Mouse (Mus musculus) liver, embryonic 16.5 days (tissue): ENCODE measurements around the gene Pax3. TPM values are rescaled to one million over a fixed set of nuclear protein-coding genes. Genes with fewer than 3 reads are reported as not detected.
A peak's percentile ranks its signal among the peaks of the same experiment; 100 is the strongest.

ENCODE experiments used
- ATAC-seq: fragments of 200-750 bp; cut with Nextera tagmentation; 2 replicates; pipeline ENCODE4 v1.8.0; 2017; ENCODE audit warnings: low read depth, mild to moderate bottlenecking, moderate number of reproducible peaks, moderate library complexity
- H3K27ac ChIP-seq: fragments of 300-500 bp; sonication (generic); 2 replicates; pipeline ENCODE4 v1.5.1; 2014; ENCODE audit warnings: mild to moderate bottlenecking, low read length
- H3K27me3 ChIP-seq: fragments of 300-500 bp; sonication (generic); 2 replicates; pipeline ENCODE4 v1.6.1; 2014; ENCODE audit warnings: low read depth, low read length, mixed read lengths; ENCODE audit not compliant: control insufficient read depth, insufficient read depth
- H3K36me3 ChIP-seq: fragments of 300-500 bp; sonication (generic); 2 replicates; pipeline ENCODE4 v1.6.1; 2014; ENCODE audit warnings: mild to moderate bottlenecking; ENCODE audit not compliant: control insufficient read depth, insufficient read depth
- H3K4me1 ChIP-seq: fragments of 300-500 bp; sonication (generic); 2 replicates; pipeline ENCODE4 v1.6.1; 2014; ENCODE audit warnings: low read depth, low read length, mixed read lengths; ENCODE audit not compliant: control insufficient read depth
- H3K4me2 ChIP-seq: fragments of 300-500 bp; sonication (generic); 2 replicates; pipeline ENCODE4 v1.6.1; 2014; ENCODE audit warnings: low read depth, low read length, mixed read lengths
- H3K4me3 ChIP-seq: fragments of 300-500 bp; sonication (generic); 2 replicates; pipeline ENCODE4 v1.5.1; 2014; ENCODE audit warnings: low read depth, mild to moderate bottlenecking, low read length
- H3K9ac ChIP-seq: fragments of 300-500 bp; sonication (generic); 2 replicates; pipeline ENCODE4 v1.6.1; 2014; ENCODE audit warnings: low read depth, low read length
- H3K9me3 ChIP-seq: fragments of 300-500 bp; sonication (generic); replicated peaks from 2 replicates; pipeline ENCODE4 v1.6.1; 2016; ENCODE audit warnings: low read length; ENCODE audit not compliant: control insufficient read depth
- WGBS: fragments of 180-500 bp; shearing (Covaris S2); extraction: QIAGEN DNeasy Blood & Tissue Kit; methylation state at CpG from one replicate; pipeline ENCODE4 v1.1.7; 2014; ENCODE audit not compliant: insufficient replicate concordance; 5-methylcytosine and 5-hydroxymethylcytosine counted together
- polyA plus RNA-seq: library from polyadenylated mRNA; unstranded; fragments of >200 nt; fragmentation: Nextera tagmentation; extraction: Ambion mirVana; gene quantifications from 2 replicates; pipeline ENCODE4 v1.2.1, GENCODE M21; 2015

Gene Pax3
- polyA plus RNA-seq, 1 experiment from 2014 or later = not detected

GRCm38 (mm10) chr1:78215749-78216508 lies 19.0 kb upstream of the Pax3 start:
- H3K9ac ChIP-seq = no peak overlapping the region
- no peak overlapping the region for H3K4me2 ChIP-seq
- no peak overlapping the region for H3K27ac ChIP-seq
- ATAC-seq = no peak
- no peaks in the 10 kb centered on the region for H3K9me3 ChIP-seq
- H3K4me1 ChIP-seq = no peaks in the 10 kb centered on the region
- peaks cover 84% of the 10 kb centered on the region for H3K27me3 ChIP-seq
- 1% methylated on average over 36 of the region's 36 CpGs for WGBS
- no peaks in the 10 kb centered on the region for H3K36me3 ChIP-seq
- 0 out of 2 replicates have a peak overlapping the region, but pooled peaks have one; percentile 4 for H3K4me3 ChIP-seq

GRCm38 (mm10) chr1:78211041-78211440 lies 14.1 kb upstream of the Pax3 start:
- Histone ChIP-seq H3K4me2 (no peak overlapping the region), H3K27ac (no peak overlapping the region), H3K9ac (no peak overlapping the region), H3K4me1 (no peaks in the 10 kb centered on the region), H3K36me3 (no peaks in the 10 kb centered on the region), H3K4me3 (no peak overlapping the region), H3K9me3 (no peaks in the 10 kb centered on the region), H3K27me3 (peaks cover 88% of the 10 kb centered on the region)
- no peak for ATAC-seq
- WGBS = 5% methylated on average over 5 of the region's 5 CpGs

GRCm38 (mm10) chr1:78210568-78210967 lies 13.6 kb upstream of the Pax3 start:
- Histone ChIP-seq H3K9me3 (no peaks in the 10 kb centered on the region), H3K9ac (no peak overlapping the region), H3K27ac (no peak overlapping the region), H3K4me3 (no peak overlapping the region), H3K4me2 (no peak overlapping the region), H3K36me3 (no peaks in the 10 kb centered on the region), H3K27me3 (peaks cover 86% of the 10 kb centered on the region), H3K4me1 (no peaks in the 10 kb centered on the region)
- WGBS = 4% methylated on average over 15 of the region's 15 CpGs
- no peak for ATAC-seq

DNA sequence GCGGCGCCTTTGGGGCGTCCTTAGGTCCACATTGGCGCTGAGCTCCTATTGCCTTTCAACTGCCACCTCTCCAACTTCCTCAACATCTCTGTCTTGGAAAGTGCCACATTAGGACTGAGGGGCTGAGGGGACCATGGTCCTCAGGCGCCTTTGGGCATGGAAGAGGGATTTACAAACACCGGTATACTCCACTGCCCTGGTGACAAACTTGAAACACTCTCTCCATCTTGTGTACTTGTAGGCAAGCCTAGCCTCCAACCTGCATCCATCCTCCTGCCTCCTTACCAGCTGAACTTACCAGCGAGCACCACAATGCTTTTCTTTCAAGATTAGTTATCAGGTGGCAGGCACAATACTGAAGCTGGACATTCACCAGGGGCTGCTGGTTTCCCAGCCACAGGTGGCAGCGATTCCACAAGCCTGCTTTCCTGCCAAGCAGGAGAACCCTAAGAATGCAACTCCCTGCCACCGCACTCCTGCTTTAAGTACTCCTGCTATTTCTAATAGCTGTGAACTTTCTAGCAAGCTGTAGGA lies 11.4 kb upstream of the Pax3 start:
- 3% methylated on average over 9 of the region's 9 CpGs for WGBS

GRCm38 (mm10) chr1:78204341-78204740 lies 7.4 kb upstream of the Pax3 start:
- no peak overlapping the region for H3K4me3 ChIP-seq
- no peak overlapping the region for H3K4me2 ChIP-seq
- ATAC-seq = no peak

More for the DNA sequence above, 11.4 kb upstream of the Pax3 start:
- H3K27me3 ChIP-seq = peaks cover 91% of the 10 kb centered on the region
- H3K4me2 ChIP-seq = no peak overlapping the region
- H3K9ac ChIP-seq = no peak overlapping the region
- no peak for ATAC-seq
- H3K4me1 ChIP-seq = no peaks in the 10 kb centered on the region
- H3K9me3 ChIP-seq = no peaks in the 10 kb centered on the region
- no peaks in the 10 kb centered on the region for H3K36me3 ChIP-seq
- no peak overlapping the region for H3K4me3 ChIP-seq
- no peak overlapping the region for H3K27ac ChIP-seq

GRCm38 (mm10) chr1:78203622-78204211 lies 6.8 kb upstream of the Pax3 start:
- ATAC-seq = no peak

More at GRCm38 (mm10) chr1:78204341-78204740, 7.4 kb upstream of the Pax3 start:
- H3K27me3 ChIP-seq = peaks cover 91% of the 10 kb centered on the region
- H3K36me3 ChIP-seq = no peaks in the 10 kb centered on the region
- WGBS = 13% methylated on average over 4 of the region's 4 CpGs
- H3K9me3 ChIP-seq = no peaks in the 10 kb centered on the region
- H3K4me1 ChIP-seq = no peaks in the 10 kb centered on the region
- no peak overlapping the region for H3K27ac ChIP-seq
- H3K9ac ChIP-seq = no peak overlapping the region

GRCm38 (mm10) chr1:78203086-78203614 lies 6.2 kb upstream of the Pax3 start:
- Histone ChIP-seq H3K9me3 (no peaks in the 10 kb centered on the region), H3K27me3 (peaks cover 91% of the 10 kb centered on the region), H3K4me2 (peak overlapping the region; percentile 38; the same call in 1 of the 2 replicates), H3K9ac (no peak overlapping the region), H3K4me1 (no peaks in the 10 kb centered on the region), H3K36me3 (no peaks in the 10 kb centered on the region), H3K4me3 (peak overlapping the region; percentile 40; the same call in 1 of the 2 replicates), H3K27ac (no peak overlapping the region)
- WGBS = 2% methylated on average over 14 of the region's 14 CpGs
- no peak for ATAC-seq

More at GRCm38 (mm10) chr1:78203622-78204211, 6.8 kb upstream of the Pax3 start:
- Histone ChIP-seq H3K4me1 (no peaks in the 10 kb centered on the region), H3K4me2 (peak overlapping the region; percentile 38), H3K9me3 (no peaks in the 10 kb centered on the region), H3K27ac (no peak overlapping the region), H3K4me3 (peak overlapping the region; percentile 40), H3K36me3 (no peaks in the 10 kb centered on the region), H3K27me3 (peaks cover 91% of the 10 kb centered on the region), H3K9ac (no peak overlapping the region)
- WGBS = 1% methylated on average over 33 of the region's 33 CpGs

DNA sequence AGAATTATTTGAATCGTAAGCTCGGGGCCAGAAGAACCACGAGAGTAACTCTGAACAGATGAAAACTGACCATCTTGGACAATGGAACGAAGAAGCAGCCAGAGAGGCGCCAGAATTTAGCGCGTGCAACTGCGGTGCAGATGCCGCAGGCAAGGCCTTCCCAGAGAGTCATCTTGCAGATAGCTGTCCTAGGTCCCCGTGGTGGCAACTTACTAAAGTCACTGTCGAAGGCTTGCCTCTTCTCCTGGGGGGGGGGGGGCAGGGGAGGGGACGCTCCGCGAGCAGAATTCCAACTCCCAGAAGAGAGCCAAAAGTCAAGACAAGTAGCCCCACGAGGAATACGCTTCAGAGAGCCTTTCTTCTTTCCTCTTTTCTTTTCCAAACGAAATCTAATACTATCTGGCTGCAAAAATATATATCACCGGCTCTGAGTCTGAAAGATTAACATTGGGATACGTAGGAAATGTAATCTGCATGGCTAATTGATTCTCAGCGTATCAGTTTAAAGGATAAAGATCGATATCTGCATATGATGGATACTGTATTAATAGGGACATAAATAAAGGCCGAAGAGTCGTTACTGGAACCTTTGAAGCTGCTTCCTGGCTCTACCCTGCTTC lies 5.6 kb upstream of the Pax3 start:
- 3% methylated on average over 22 of the region's 23 CpGs for WGBS
- peaks cover 91% of the 10 kb centered on the region for H3K27me3 ChIP-seq
- no peaks in the 10 kb centered on the region for H3K9me3 ChIP-seq

More for the DNA sequence above, 5.6 kb upstream of the Pax3 start:
- H3K27ac ChIP-seq = no peak overlapping the region
- H3K4me3 ChIP-seq = no peak overlapping the region
- H3K4me1 ChIP-seq = no peaks in the 10 kb centered on the region
- no peak overlapping the region for H3K4me2 ChIP-seq
- no peak overlapping the region for H3K9ac ChIP-seq
- ATAC-seq = no peak
- H3K36me3 ChIP-seq = no peaks in the 10 kb centered on the region
